Mouse (Mus musculus) midbrain, embryonic 16.5 days (tissue): ENCODE results near the gene Notch4. TPM values are rescaled to one million over a fixed set of nuclear protein-coding genes. Genes with fewer than 3 reads are reported as not detected.

Experiments used
- ATAC-seq: fragments of 200-750 bp; cut with Nextera tagmentation; 2 replicates; pipeline ENCODE4 v1.8.0; 2017; ENCODE audit warnings: moderate TSS enrichment
- H3K27ac ChIP-seq: fragments of 300-500 bp; sonication (generic); 2 replicates; pipeline ENCODE4 v1.5.1; 2014; ENCODE audit warnings: mild to moderate bottlenecking, low read length, mixed read lengths
- H3K27me3 ChIP-seq: fragments of 300-500 bp; sonication (generic); 2 replicates; pipeline ENCODE4 v1.6.1; 2014; ENCODE audit warnings: low read depth, low read length, mixed read lengths; ENCODE audit not compliant: control insufficient read depth, insufficient read depth
- H3K36me3 ChIP-seq: fragments of 300-500 bp; sonication (generic); 2 replicates; pipeline ENCODE4 v1.6.1; 2014; ENCODE audit warnings: mild to moderate bottlenecking, low read length, moderate library complexity, mixed read lengths; ENCODE audit not compliant: control insufficient read depth, insufficient read depth
- H3K4me1 ChIP-seq: fragments of 300-500 bp; sonication (generic); 2 replicates; pipeline ENCODE4 v1.6.1; 2014; ENCODE audit warnings: mild to moderate bottlenecking, low read length, mixed read lengths; ENCODE audit not compliant: control insufficient read depth, insufficient read depth
- H3K4me2 ChIP-seq: fragments of 300-500 bp; sonication (generic); 2 replicates; pipeline ENCODE4 v1.6.1; 2014; ENCODE audit warnings: mild to moderate bottlenecking, low read length, mixed read lengths
- H3K4me3 ChIP-seq: fragments of 300-500 bp; sonication (generic); 2 replicates; pipeline ENCODE4 v1.5.1; 2014; ENCODE audit warnings: low read depth, mild to moderate bottlenecking, low read length, moderate library complexity, mixed read lengths
- H3K9ac ChIP-seq: fragments of 300-500 bp; sonication (generic); 2 replicates; pipeline ENCODE4 v1.6.1; 2014; ENCODE audit warnings: low read depth, low read length, mixed read lengths
- H3K9me3 ChIP-seq: fragments of 300-500 bp; sonication (generic); replicated peaks from 2 replicates; pipeline ENCODE4 v1.6.1; 2014; ENCODE audit warnings: mild to moderate bottlenecking, low read length, mixed read lengths; ENCODE audit not compliant: control insufficient read depth, poor library complexity, severe bottlenecking
- WGBS: fragments of 180-500 bp; shearing (Covaris S2); extraction: QIAGEN DNeasy Blood & Tissue Kit; methylation state at CpG from one replicate; pipeline ENCODE4 v1.1.7; 2014; 5-methylcytosine and 5-hydroxymethylcytosine counted together
- polyA plus RNA-seq: library from polyadenylated mRNA; unstranded; fragments of >200 nt; fragmentation: Nextera tagmentation; extraction: Ambion mirVana; gene quantifications from 2 replicates; pipeline ENCODE4 v1.2.1, GENCODE M21; 2015

The Notch4 gene
- polyA plus RNA-seq, 1 experiment from 2014 or later: 6.7 TPM

DNA sequence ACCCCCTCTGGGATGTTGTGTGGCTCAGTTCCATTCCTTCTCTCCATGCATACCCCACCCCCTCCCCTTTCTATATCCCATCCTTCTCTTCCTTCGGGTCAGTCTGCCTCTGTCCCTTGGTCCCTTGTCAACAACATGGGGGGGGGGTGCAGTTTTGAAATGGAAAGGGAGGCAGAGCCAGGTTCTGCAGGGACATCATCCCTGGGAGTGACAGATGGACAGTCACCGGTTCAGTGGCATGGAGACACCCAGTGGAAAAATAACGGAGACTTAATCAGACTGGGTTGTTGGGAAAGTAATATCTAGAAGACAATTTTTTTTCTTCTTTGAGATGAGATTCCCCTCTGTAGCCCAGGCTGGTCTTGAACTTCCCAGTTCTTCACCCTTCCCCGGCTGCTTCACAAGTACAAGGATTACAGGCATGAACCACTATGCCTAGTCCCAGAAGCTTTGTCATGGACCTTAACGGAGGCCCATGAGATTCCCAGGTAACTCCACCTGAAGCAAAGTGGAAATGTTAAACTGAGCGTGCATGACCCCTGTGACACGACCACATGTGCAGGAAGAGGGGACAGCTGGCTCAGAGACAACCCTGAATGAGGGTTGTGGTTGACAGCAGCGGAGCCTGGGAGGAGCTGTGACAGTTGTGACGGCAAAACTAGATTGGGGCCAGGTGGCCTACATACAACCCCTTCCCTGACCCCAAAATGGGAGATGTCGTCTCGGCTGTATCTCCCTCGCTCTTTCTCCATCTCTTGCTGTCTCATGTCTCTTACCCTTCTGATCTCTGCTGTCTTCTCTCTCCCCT is 65.9 kb downstream of the Notch4 start:
- ATAC-seq: no peak
- Histone ChIP-seq H3K4me3 (peak overlapping the region; percentile 73), H3K4me1 (peaks cover 46% of the 10 kb centered on the region), H3K4me2 (peak overlapping the region; percentile 92), H3K9ac (peak overlapping the region; percentile 78), H3K9me3 (no peaks in the 10 kb centered on the region), H3K27me3 (0 out of 2 replicates have a peak, but pooled peaks cover 2% of the 10 kb centered on the region), H3K36me3 (no peaks in the 10 kb centered on the region), H3K27ac (peak overlapping the region; percentile 85)
- 21% methylated on average over 12 of the region's 12 CpGs for WGBS

GRCm38 (mm10) chr17:34630761-34631301 is 66.8 kb downstream of the Notch4 start:
- peaks cover 4% of the 10 kb centered on the region; the same call in 1 of the 2 replicates for H3K27me3 ChIP-seq
- ATAC-seq: no peak
- WGBS: 1% methylated on average over 47 of the region's 48 CpGs
- no peaks in the 10 kb centered on the region for H3K36me3 ChIP-seq
- H3K27ac ChIP-seq: no peak overlapping the region
- peaks cover 44% of the 10 kb centered on the region for H3K4me1 ChIP-seq
- peak overlapping the region; percentile 73 for H3K4me3 ChIP-seq
- H3K9ac ChIP-seq: peak overlapping the region; percentile 78
- H3K4me2 ChIP-seq: peak overlapping the region; percentile 92
- H3K9me3 ChIP-seq: no peaks in the 10 kb centered on the region

DNA sequence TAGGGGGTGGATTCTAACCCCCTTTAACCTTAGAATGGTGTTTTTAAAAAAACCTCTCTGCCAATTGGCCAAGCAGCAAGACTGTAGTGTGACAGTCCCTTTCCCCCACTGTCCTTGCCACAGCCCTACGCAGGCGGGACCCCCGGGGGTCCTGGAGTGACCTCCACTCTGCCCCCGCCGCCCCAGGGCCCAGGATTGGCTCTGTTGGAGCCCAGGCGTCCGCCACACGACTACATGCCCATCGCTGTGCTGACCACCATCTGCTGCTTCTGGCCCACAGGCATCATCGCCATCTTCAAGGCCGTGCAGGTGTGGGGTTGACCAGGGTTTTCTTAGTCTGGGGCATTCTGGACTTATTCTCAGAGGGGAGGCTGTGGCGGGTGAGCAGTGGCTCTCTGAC is 67.6 kb downstream of the Notch4 start:
- WGBS: 8% methylated on average over 12 of the region's 12 CpGs
- H3K27ac ChIP-seq: no peak overlapping the region
- no peaks in the 10 kb centered on the region for H3K36me3 ChIP-seq
- ATAC-seq: no peak
- H3K4me3 ChIP-seq: peak overlapping the region; percentile 73
- peaks cover 37% of the 10 kb centered on the region for H3K4me1 ChIP-seq
- peak overlapping the region; percentile 78 for H3K9ac ChIP-seq
- H3K4me2 ChIP-seq: peak overlapping the region; percentile 92
- H3K27me3 ChIP-seq: peaks cover 4% of the 10 kb centered on the region; the same call in 1 of the 2 replicates
- H3K9me3 ChIP-seq: no peaks in the 10 kb centered on the region

- Histone ChIP-seq H3K27ac (no peak overlapping the region), H3K9me3 (no peaks in the 10 kb centered on the region), H3K36me3 (no peaks in the 10 kb centered on the region), H3K4me1 (peaks cover 37% of the 10 kb centered on the region), H3K27me3 (peaks cover 4% of the 10 kb centered on the region; the same call in 1 of the 2 replicates), H3K4me3 (peak overlapping the region; percentile 73), H3K4me2 (peak overlapping the region; percentile 92), H3K9ac (peak overlapping the region; percentile 78)
- WGBS: 2% methylated on average over 26 of the region's 26 CpGs
- no peak for ATAC-seq
Measured at GRCm38 (mm10) chr17:34632261-34632691, 68.2 kb downstream of the Notch4 start.

GRCm38 (mm10) chr17:34635671-34636070 is 71.6 kb downstream of the Notch4 start:
- Histone ChIP-seq H3K4me3 (no peak overlapping the region), H3K27ac (no peak overlapping the region), H3K36me3 (no peaks in the 10 kb centered on the region), H3K4me2 (no peak overlapping the region), H3K9me3 (no peaks in the 10 kb centered on the region), H3K4me1 (peaks cover 13% of the 10 kb centered on the region), H3K27me3 (peaks cover 6% of the 10 kb centered on the region; the same call in 1 of the 2 replicates), H3K9ac (no peak overlapping the region)
- no peak for ATAC-seq
- WGBS: 82% methylated on average over 2 of the region's 2 CpGs

DNA sequence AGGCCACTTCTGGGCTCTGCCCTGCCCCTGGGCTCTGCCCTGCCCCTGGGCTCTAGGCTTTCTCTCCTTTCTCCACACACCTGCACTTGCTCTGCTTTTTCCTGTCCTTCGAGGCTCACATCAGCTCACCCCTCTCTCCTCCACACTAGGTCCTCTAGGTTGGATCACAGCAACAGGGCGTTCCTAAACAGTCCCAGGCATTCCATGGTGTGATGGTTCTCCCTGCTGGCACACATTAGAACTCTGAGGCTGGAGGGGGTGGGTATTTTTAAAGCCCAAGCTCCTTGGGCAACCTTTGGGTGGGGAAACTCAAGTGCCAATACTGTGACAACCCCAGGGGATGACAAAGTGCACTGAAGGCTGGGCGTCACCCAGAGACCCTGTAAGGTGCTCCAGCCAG is 73.4 kb downstream of the Notch4 start:
- Histone ChIP-seq H3K27me3 (peaks cover 4% of the 10 kb centered on the region; the same call in 1 of the 2 replicates), H3K9me3 (no peaks in the 10 kb centered on the region), H3K27ac (no peak overlapping the region), H3K9ac (no peak overlapping the region), H3K4me2 (no peak overlapping the region), H3K4me1 (no peaks in the 10 kb centered on the region), H3K4me3 (no peak overlapping the region), H3K36me3 (no peaks in the 10 kb centered on the region)
- 75% methylated on average over 3 of the region's 3 CpGs for WGBS
- ATAC-seq: no peak

Other genes with a start within 250 kb of the Notch4 start
- 0.09 and 0.29 TPM in 2 replicates for gene H2-Eb2, start 238.6 kb upstream of the Notch4 start, polyA plus RNA-seq
- gene Btnl2, start 209.4 kb upstream of the Notch4 start, polyA plus RNA-seq: 0.06 TPM in 1 of 2 replicates, not detected in the other
- not detected in 2 replicates for gene Btnl1, start 187.1 kb upstream of the Notch4 start, polyA plus RNA-seq
- 6.1 and 6.7 TPM in 2 replicates for gene BC051142, start 165.4 kb upstream of the Notch4 start, polyA plus RNA-seq
- gene Btnl4, start 87.0 kb upstream of the Notch4 start, polyA plus RNA-seq: not detected in 2 replicates
- gene Btnl6, start 46.9 kb upstream of the Notch4 start, polyA plus RNA-seq: not detected in 2 replicates
- 3.9 and 4.3 TPM in 2 replicates for gene Gpsm3, start 25.5 kb downstream of the Notch4 start, polyA plus RNA-seq
- 9.4 and 9.7 TPM in 2 replicates for gene Pbx2, start 27.0 kb downstream of the Notch4 start, polyA plus RNA-seq
- 0.95 and 1.1 TPM in 2 replicates for gene Ager, start 33.6 kb downstream of the Notch4 start, polyA plus RNA-seq
- gene Rnf5, start 39.4 kb downstream of the Notch4 start, polyA plus RNA-seq: 291 and 298 TPM in 2 replicates
- gene Agpat1, start 40.0 kb downstream of the Notch4 start, polyA plus RNA-seq: 118 TPM in 2 replicates
- 6.1 and 6.3 TPM in 2 replicates for gene Egfl8, start 51.7 kb downstream of the Notch4 start, polyA plus RNA-seq
- gene Ppt2, start 64.2 kb downstream of the Notch4 start, polyA plus RNA-seq: 19.9 and 21.0 TPM in 2 replicates
- 10.3 and 11.5 TPM in 2 replicates for gene Prrt1, start 65.3 kb downstream of the Notch4 start, polyA plus RNA-seq
- gene Fkbpl, start 80.5 kb downstream of the Notch4 start, polyA plus RNA-seq: 15.4 and 17.9 TPM in 2 replicates
- gene Atf6b, start 82.9 kb downstream of the Notch4 start, polyA plus RNA-seq: 119 and 123 TPM in 2 replicates
- 0.14 and 0.15 TPM in 2 replicates for gene Tnxb, start 106.3 kb downstream of the Notch4 start, polyA plus RNA-seq
- 0.27 and 0.39 TPM in 2 replicates for gene C4b, start 179.6 kb downstream of the Notch4 start, polyA plus RNA-seq
- not detected in 2 replicates for gene Cyp21a1, start 240.3 kb downstream of the Notch4 start, polyA plus RNA-seq